Mouse (Mus musculus): ENCODE data around the gene Vmn1r70.

The Vmn1r70 gene

GRCm38 (mm10) chr7:10631232-10631631 lies at the start of gene Vmn1r70:
Gene Vmn1r70, plus strand, starts transcription at chr7:10631532.
- DNase-seq (ENCODE audit: low spot score), result no peak

GRCm38 (mm10) chr7:10613559-10613958 lies 17.8 kb upstream of the Vmn1r70 start, which contains the start of gene Vmn1r69:
Gene Vmn1r69, minus strand, starts transcription at chr7:10613659.
- no peak for DNase-seq (ENCODE audit: low spot score)

All from testis, postnatal 14 days (tissue).